8 mouse cellular contexts compared by ENCODE assay signal in the genomic region with DNA sequence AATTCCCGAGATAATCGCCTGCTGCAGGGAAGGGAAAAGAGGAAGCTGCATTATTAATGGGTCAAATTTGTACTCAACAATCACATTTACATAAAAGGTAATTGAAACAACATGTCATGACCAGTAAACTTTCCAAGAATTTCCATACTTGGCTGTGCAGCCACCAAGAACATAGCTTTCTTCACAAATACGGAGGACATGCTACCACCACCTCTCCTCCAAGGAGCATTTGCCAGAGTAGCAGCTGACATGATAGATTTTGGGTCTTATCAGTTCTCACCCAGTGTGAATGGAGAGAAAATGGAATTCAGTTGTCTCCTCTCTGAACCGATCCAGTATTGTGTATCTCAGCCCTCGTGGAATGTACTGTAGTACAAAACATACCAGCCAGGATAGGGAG. TPM values are rescaled to one million over a fixed set of nuclear protein-coding genes. Genes with fewer than 3 reads are reported as not detected.
DNase-seq lines count a peak whose midpoint lies in the region; ATAC-seq and TF ChIP-seq lines count a peak whose summit lies in the region.

No protein-coding gene starts in this region.

- no peak for TF ChIP-seq POLR2A in cortical plate, adult 2 months (IDR thresholded peaks at IDR 0.05; ENCODE audit: extremely low read depth, insufficient read depth, low read length)

- DNase-seq in layer of hippocampus, adult 2 months (ENCODE audit: low spot score in 2 of 2) = no peak
- DNase-seq in layer of hippocampus, adult 9-11 months = no peak
- no peak for DNase-seq in adrenal gland, adult (ENCODE audit: inconsistent age in 2 of 2, low spot score in 1 of 2)
- no peak for DNase-seq in left cerebral cortex, postnatal 36 days (ENCODE audit: low spot score in 2 of 2)
- no peak for DNase-seq in thymus, postnatal 14 days

- no peaks in the 10 kb centered on the region for H3K36me3 ChIP-seq in intestine, embryonic 15.5 days
- no peaks in the 10 kb centered on the region for H3K36me3 ChIP-seq in neural tube, embryonic 13.5 days

- no peak for ATAC-seq in intestine, embryonic 15.5 days
- ATAC-seq in neural tube, embryonic 13.5 days (ENCODE audit: low read depth) = no peak

- intact Hi-C loops in left cerebral cortex, postnatal 36 days (cut with DNase I) = no loop called here

- TF ChIP-seq CTCF in layer of hippocampus, adult 2 months (conservative IDR thresholded peaks at IDR 0.05) = no peak
- TF ChIP-seq CTCF in cortical plate, adult 2 months (IDR thresholded peaks at IDR 0.05; ENCODE audit: extremely low read depth, insufficient read depth, low read length) = no peak

- H3K27me3 ChIP-seq in intestine, embryonic 15.5 days (replicated peaks) = no peaks in the 10 kb centered on the region
- 0 out of 2 replicates have a peak, but pooled peaks cover 4% of the 10 kb centered on the region for H3K27me3 ChIP-seq in neural tube, embryonic 13.5 days

- H3K9ac ChIP-seq in intestine, embryonic 15.5 days = peak overlapping the region; percentile 99
- peak overlapping the region; percentile 100 for H3K9ac ChIP-seq in neural tube, embryonic 13.5 days

- peak overlapping the region; percentile 100 for H3K27ac ChIP-seq in layer of hippocampus, adult 2 months
- no peak overlapping the region for H3K27ac ChIP-seq in cortical plate, adult 2 months (ENCODE audit: insufficient read depth, low read length)
- H3K27ac ChIP-seq in intestine, embryonic 15.5 days = peak overlapping the region; percentile 98; the same call in 1 of the 2 replicates
- H3K27ac ChIP-seq in neural tube, embryonic 13.5 days (replicated peaks) = no peak overlapping the region; the same call in 1 of the 2 replicates

- peaks cover 6% of the 10 kb centered on the region for H3K4me1 ChIP-seq in cortical plate, adult 2 months (ENCODE audit: control insufficient read depth, insufficient read depth, low read length)
- peaks cover 9% of the 10 kb centered on the region; the same call in 1 of the 2 replicates for H3K4me1 ChIP-seq in intestine, embryonic 15.5 days (replicated peaks)
- peaks cover 43% of the 10 kb centered on the region for H3K4me1 ChIP-seq in neural tube, embryonic 13.5 days (replicated peaks)

- H3K9me3 ChIP-seq in intestine, embryonic 15.5 days = no peaks in the 10 kb centered on the region
- H3K9me3 ChIP-seq in neural tube, embryonic 13.5 days = no peaks in the 10 kb centered on the region

- 5% methylated on average over 5 of the region's 5 CpGs for WGBS in intestine, embryonic 15.5 days
- 22% methylated on average over 5 of the region's 5 CpGs for WGBS in neural tube, embryonic 13.5 days

- H3K4me2 ChIP-seq in intestine, embryonic 15.5 days (replicated peaks) = peak overlapping the region; percentile 75
- peak overlapping the region; percentile 73 for H3K4me2 ChIP-seq in neural tube, embryonic 13.5 days

- H3K4me3 ChIP-seq in layer of hippocampus, adult 2 months = peak overlapping the region; percentile 92
- peak overlapping the region; percentile 38 for H3K4me3 ChIP-seq in cortical plate, adult 2 months (ENCODE audit: insufficient read depth, low read length)
- peak overlapping the region; percentile 76 for H3K4me3 ChIP-seq in intestine, embryonic 15.5 days (replicated peaks)
- peak overlapping the region; percentile 86 for H3K4me3 ChIP-seq in neural tube, embryonic 13.5 days

RNA-seq across cellular contexts. Expression of a gene that starts 1.4 kb away (rescaled TPM):
- total RNA-seq in layer of hippocampus, adult 2 months (2021) = 100 to 1,000 TPM; 234 to 238 TPM
- polyA plus RNA-seq in cortical plate, adult 2 months (2012; rRNA removed) = 166 and 169 TPM in 2 replicates
- polyA plus RNA-seq in intestine, embryonic 15.5 days (2015; fragmentation: Nextera tagmentation; extraction: Ambion mirVana) = 292 and 338 TPM in 2 replicates
- 428 and 458 TPM in 2 replicates for polyA plus RNA-seq in neural tube, embryonic 13.5 days (2015; fragmentation: Nextera tagmentation; extraction: Ambion mirVana)
- 100 to 1,000 TPM; 224 to 235 TPM for total RNA-seq in left cerebral cortex, postnatal 36 days (2021)

RNA-seq across cellular contexts. Expression of a gene that starts 56.6 kb away (rescaled TPM):
- 10 to 100 TPM; 46.5 to 49.1 TPM for total RNA-seq in layer of hippocampus, adult 2 months (2021)
- 96.0 and 134 TPM in 2 replicates for polyA plus RNA-seq in cortical plate, adult 2 months (2012; rRNA removed)
- polyA plus RNA-seq in intestine, embryonic 15.5 days (2015; fragmentation: Nextera tagmentation; extraction: Ambion mirVana) = 167 and 170 TPM in 2 replicates
- 38.4 and 40.4 TPM in 2 replicates for polyA plus RNA-seq in neural tube, embryonic 13.5 days (2015; fragmentation: Nextera tagmentation; extraction: Ambion mirVana)
- 10 to 100 TPM; 57.7 to 90.6 TPM for total RNA-seq in left cerebral cortex, postnatal 36 days (2021)

Comparison
In these comparisons a context has a peak if more than half of its experiments do, and no peak if none do; other contexts are left out.
1. H3K27ac ChIP-seq: peak in layer of hippocampus, adult 2 months (single experiment) and intestine, embryonic 15.5 days (single experiment); none in cortical plate, adult 2 months (single experiment) and neural tube, embryonic 13.5 days (single experiment).
2. H3K4me3 ChIP-seq: peak in every context shown above with its lines; median percentile 92 in layer of hippocampus, adult 2 months; 86 in neural tube, embryonic 13.5 days; 76 in intestine, embryonic 15.5 days; 38 in cortical plate, adult 2 months.